Mouse (Mus musculus) hindlimb bud, embryonic 11.5 days (tissue): Measurements from ENCODE around the gene Gcm2.

Experiments
- DNase-seq: peaks from one replicate; pipeline ENCODE4 v3.0.0-alpha.2; 2012; ENCODE audit warnings: low read depth, low spot score; ENCODE audit errors: extremely low spot score

The Gcm2 gene

DNA sequence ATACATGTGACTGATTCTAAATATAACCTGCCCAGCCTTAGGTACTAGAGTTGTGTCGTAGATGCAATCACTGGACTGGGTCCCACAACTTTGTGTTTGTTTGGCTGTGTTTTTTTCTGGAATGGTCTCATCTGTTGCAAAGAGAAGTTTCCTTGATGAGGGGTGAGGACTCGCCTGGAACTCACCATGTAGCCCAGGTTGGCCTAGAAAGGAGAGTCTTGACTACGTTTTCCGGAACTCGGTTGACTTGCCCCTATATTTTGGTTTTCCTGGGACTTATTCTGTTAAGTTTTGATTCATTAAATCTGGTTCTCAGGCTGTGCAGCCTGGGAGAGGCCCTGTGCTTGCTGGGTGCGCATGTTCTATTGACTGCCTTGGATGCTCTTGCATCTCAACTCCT lies 30.1 kb downstream of the Gcm2 start:
- no peak for DNase-seq

DNA sequence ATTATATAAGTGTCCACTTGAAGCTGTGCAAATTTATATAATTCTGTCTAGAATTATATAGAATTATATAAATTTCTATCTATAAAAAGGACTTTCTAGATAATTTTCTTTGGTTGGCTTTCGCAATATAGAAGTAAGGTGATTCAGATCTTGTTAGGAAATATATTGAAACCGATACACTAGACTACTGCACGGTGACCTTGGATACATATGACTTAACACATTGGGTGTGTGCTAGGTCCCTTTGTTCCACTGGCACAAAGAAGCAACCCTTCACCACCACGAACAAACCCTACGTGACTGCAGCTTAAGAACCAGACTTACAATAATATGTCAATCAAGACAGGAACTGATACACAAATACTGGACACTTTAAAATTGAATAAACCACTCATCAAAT lies 31.0 kb downstream of the Gcm2 start:
- DNase-seq, result no peak

- DNase-seq, result peak; percentile 31
These were observed 31.4 kb downstream of the Gcm2 start, which contains the start of gene Mak for GRCm38 (mm10) chr13:41079421-41079780. TSS of gene Mak (minus strand) at chr13:41079706.

DNA sequence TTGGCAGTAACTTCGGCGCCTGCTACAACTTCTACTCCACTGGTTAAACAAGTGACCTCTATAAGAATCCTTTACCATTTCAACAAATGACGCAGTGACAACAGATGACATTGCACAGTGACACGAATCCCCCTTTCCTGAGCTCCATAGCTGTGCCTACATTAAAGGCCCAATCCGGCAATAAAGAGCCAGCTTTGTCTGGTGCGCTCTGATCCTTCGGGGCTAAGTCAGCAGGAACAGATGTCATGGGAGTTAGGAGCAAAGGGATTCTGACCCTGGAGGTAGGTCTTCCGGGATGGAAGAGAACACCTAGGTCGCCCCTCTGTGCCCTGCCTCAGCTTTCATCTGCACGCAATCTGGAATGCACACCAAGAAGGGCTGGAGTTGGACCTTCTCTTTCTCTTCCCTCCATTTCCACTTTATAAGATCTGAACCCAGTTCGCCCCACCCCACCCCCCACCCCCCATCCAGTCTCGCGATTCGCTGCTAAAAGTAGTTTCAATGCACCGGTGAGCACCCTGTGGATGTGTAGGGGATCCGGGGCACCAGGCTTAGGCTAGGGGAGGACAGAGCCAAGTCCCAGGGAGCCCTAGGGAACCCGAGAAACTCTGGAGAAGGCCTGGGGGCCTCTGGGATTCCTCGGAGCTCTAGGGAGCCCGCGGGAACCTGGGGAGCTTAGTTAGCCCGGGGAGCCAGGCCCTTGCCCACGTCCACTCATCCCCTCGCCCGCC lies 32.0 kb downstream of the Gcm2 start:
- no peak for DNase-seq

GRCm38 (mm10) chr13:41077921-41078320 lies 32.9 kb downstream of the Gcm2 start:
- no peak for DNase-seq

DNA sequence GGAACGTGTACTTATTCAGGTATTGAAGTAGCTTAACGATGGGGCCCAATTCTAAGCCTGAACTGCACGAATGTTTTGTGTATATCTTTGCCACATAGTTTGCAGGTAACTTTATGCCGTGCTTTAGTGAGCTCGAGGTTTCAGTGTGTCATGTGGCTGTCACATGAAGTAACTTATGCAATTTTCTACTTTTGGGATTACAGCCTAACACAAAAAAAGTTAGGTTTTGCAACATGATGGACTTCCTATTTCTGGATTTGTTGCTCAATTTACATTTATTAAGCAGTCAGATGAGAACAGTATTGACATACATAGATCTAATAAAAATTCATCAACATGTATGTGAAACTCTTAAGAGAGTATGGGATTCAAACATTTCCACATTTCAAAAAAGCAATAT lies 37.0 kb downstream of the Gcm2 start:
- DNase-seq, result no peak

GRCm38 (mm10) chr13:41071617-41072016 lies 39.2 kb downstream of the Gcm2 start:
- DNase-seq, result no peak

- no peak for DNase-seq
These were observed 43.2 kb downstream of the Gcm2 start for GRCm38 (mm10) chr13:41067618-41068017.

DNA sequence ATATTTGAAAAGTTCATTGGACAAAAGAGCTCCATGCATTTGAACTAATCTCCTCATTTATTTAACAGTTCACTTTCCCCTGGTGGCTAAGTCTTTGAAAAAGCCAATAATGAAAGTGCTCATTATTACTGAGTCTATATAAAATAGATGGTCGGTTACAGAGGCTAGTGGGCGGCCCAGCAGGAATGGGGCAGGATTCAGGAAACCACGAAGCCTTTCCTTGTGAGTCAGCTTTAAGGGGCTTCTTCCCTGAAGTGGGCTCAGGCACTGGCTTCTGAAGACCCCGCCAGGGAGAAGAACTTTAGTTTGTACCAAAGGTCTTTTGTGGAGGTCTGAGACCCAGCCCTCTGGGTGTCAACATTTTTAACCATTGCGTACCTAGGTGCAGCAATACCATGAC lies 58.9 kb downstream of the Gcm2 start:
- no peak for DNase-seq
